10 mouse cellular contexts compared by ENCODE assay signal in genomic region chr8:94967554-94967953, GRCm38 (mm10). TPM values are rescaled to one million over a fixed set of nuclear protein-coding genes. Genes with fewer than 3 reads are reported as not detected.
DNase-seq lines count a peak whose midpoint lies in the region; ATAC-seq and TF ChIP-seq lines count a peak whose summit lies in the region.
"Had no signal": no experiment of that assay in that cellular context is flagged by ENCODE, and none has a peak within 500 bp of the region (broad histone marks: within the 10 kb centered on the region; RNA-seq: fewer than 3 reads in every experiment).

No protein-coding gene starts in this region.

- no peaks in the 10 kb centered on the region for H3K27me3 ChIP-seq in heart, embryonic 16.5 days (ENCODE audit: control insufficient read depth, insufficient read depth, low read length)
- no peaks in the 10 kb centered on the region for H3K27me3 ChIP-seq in lung, postnatal 0 days (replicated peaks; ENCODE audit: insufficient read depth, low read length)
- H3K27me3 ChIP-seq in midbrain, embryonic 15.5 days (replicated peaks) = no peaks in the 10 kb centered on the region
- H3K27me3 ChIP-seq: limb, embryonic 15.5 days had no signal

- H3K4me1 ChIP-seq in heart, embryonic 16.5 days (ENCODE audit: control insufficient read depth, insufficient read depth, low read length) = peaks cover 5% of the 10 kb centered on the region; the same call in 1 of the 2 replicates
- H3K4me1 ChIP-seq in lung, postnatal 0 days (ENCODE audit: insufficient read depth, low read depth, low read length) = no peaks in the 10 kb centered on the region; the same call in 1 of the 2 replicates
- H3K4me1 ChIP-seq in midbrain, embryonic 15.5 days = no peaks in the 10 kb centered on the region
- H3K4me1 ChIP-seq: limb, embryonic 15.5 days had no signal

- no peaks in the 10 kb centered on the region for H3K36me3 ChIP-seq in heart, embryonic 16.5 days (ENCODE audit: control insufficient read depth, insufficient read depth)
- no peaks in the 10 kb centered on the region for H3K36me3 ChIP-seq in lung, postnatal 0 days (ENCODE audit: insufficient read depth, low read length)
- H3K36me3 ChIP-seq in midbrain, embryonic 15.5 days (replicated peaks) = no peaks in the 10 kb centered on the region
- H3K36me3 ChIP-seq: limb, embryonic 15.5 days had no signal

- intact Hi-C loops in heart, postnatal 25 days (cut with DNase I) = no loop called here

- H3K9ac ChIP-seq in heart, embryonic 16.5 days (ENCODE audit: low read length) = no peak overlapping the region
- no peak overlapping the region for H3K9ac ChIP-seq in lung, postnatal 0 days (replicated peaks; ENCODE audit: low read depth)
- no peak overlapping the region for H3K9ac ChIP-seq in midbrain, embryonic 15.5 days
- H3K9ac ChIP-seq: limb, embryonic 15.5 days had no signal

- peak; percentile 30; the same call in 1 of the 2 replicates for ATAC-seq in heart, embryonic 16.5 days (replicated peaks; ENCODE audit: extremely low read depth, insufficient read depth, low FRiP score)
- peak; percentile 79 for ATAC-seq in lung, postnatal 0 days
- ATAC-seq in midbrain, embryonic 15.5 days (replicated peaks) = no peak

- TF ChIP-seq EP300 in lung, postnatal 0 days (IDR thresholded peaks at IDR 0.05) = peak; percentile 62

- no peak overlapping the region for H3K4me2 ChIP-seq in heart, embryonic 16.5 days (ENCODE audit: low read depth, low read length)
- no peak overlapping the region for H3K4me2 ChIP-seq in lung, postnatal 0 days (replicated peaks; ENCODE audit: low read depth, low read length)
- no peak overlapping the region for H3K4me2 ChIP-seq in midbrain, embryonic 15.5 days
- H3K4me2 ChIP-seq: limb, embryonic 15.5 days had no signal

- no peaks in the 10 kb centered on the region for H3K9me3 ChIP-seq in heart, embryonic 16.5 days (replicated peaks; ENCODE audit: control insufficient read depth, low read length)
- no peaks in the 10 kb centered on the region for H3K9me3 ChIP-seq in lung, postnatal 0 days (ENCODE audit: low read length)
- H3K9me3 ChIP-seq in midbrain, embryonic 15.5 days = no peaks in the 10 kb centered on the region
- H3K9me3 ChIP-seq: limb, embryonic 15.5 days had no signal

- DNase-seq in heart, postnatal 25 days (ENCODE audit: low spot score) = no peak
- DNase-seq in adrenal gland, adult 18-20 months (ENCODE audit: low spot score in 2 of 2) = peak; percentile 64 to 80
- DNase-seq in kidney, adult 9 months = peak; percentile 90
- DNase-seq in lung, postnatal 0 days (ENCODE audit: low spot score) = peak; percentile 83
- DNase-seq in cerebellum, adult 18-20 months = no peak
- DNase-seq in layer of hippocampus, adult 18-20 months (ENCODE audit: low spot score in 2 of 2) = no peak

- H3K4me3 ChIP-seq in heart, embryonic 16.5 days (ENCODE audit: low read length) = no peak overlapping the region
- no peak overlapping the region for H3K4me3 ChIP-seq in lung, postnatal 0 days (ENCODE audit: low read depth, low read length)
- no peak overlapping the region for H3K4me3 ChIP-seq in midbrain, embryonic 15.5 days
- H3K4me3 ChIP-seq: limb, embryonic 15.5 days had no signal

- no peak for TF ChIP-seq CTCF in lung, postnatal 0 days (IDR thresholded peaks at IDR 0.05)

- H3K27ac ChIP-seq in heart, embryonic 16.5 days (ENCODE audit: low read length) = no peak overlapping the region
- peak overlapping the region; percentile 68; the same call in 1 of the 2 replicates for H3K27ac ChIP-seq in lung, postnatal 0 days (ENCODE audit: low read length)
- H3K27ac ChIP-seq in midbrain, embryonic 15.5 days = no peak overlapping the region
- H3K27ac ChIP-seq: limb, embryonic 15.5 days had no signal

- 55% methylated on average over 3 of the region's 3 CpGs for WGBS in heart, embryonic 16.5 days
- 72% methylated on average over 3 of the region's 3 CpGs for WGBS in lung, postnatal 0 days
- 67% methylated on average over 3 of the region's 3 CpGs for WGBS in midbrain, embryonic 15.5 days

RNA-seq across cellular contexts. Expression of gene Adgrg1, which starts 7.0 kb away (rescaled TPM):
- polyA plus RNA-seq in heart, embryonic 16.5 days (2015; fragmentation: Nextera tagmentation; extraction: Ambion mirVana) = 12.0 and 18.0 TPM in 2 replicates
- 10 to 100 TPM; 38.6 to 48.7 TPM for total RNA-seq in heart, postnatal 25 days (2021)
- total RNA-seq in adrenal gland, adult 18-20 months (2021) = 10 to 100 TPM; 24.1 to 43.3 TPM
- polyA plus RNA-seq in lung, postnatal 0 days (2015; fragmentation: Nextera tagmentation; extraction: Ambion mirVana) = 33.9 and 39.0 TPM in 2 replicates
- 100 to 1,000 TPM; 100 to 108 TPM for total RNA-seq in layer of hippocampus, adult 18-20 months (2021)
- 147 and 156 TPM in 2 replicates for polyA plus RNA-seq in midbrain, embryonic 15.5 days (2015; fragmentation: Nextera tagmentation; extraction: Ambion mirVana)

RNA-seq across cellular contexts. Expression of gene Adgrg5, which starts 44.1 kb away (rescaled TPM):
- 0.71 and 1.4 TPM in 2 replicates for polyA plus RNA-seq in heart, embryonic 16.5 days (2015; fragmentation: Nextera tagmentation; extraction: Ambion mirVana)
- total RNA-seq in heart, postnatal 25 days (2021) = under 1 TPM; 0.29 to 0.34 TPM
- total RNA-seq in adrenal gland, adult 18-20 months (2021) = 1 to 10 TPM; 1.4 to 1.6 TPM
- polyA plus RNA-seq in lung, postnatal 0 days (2015; fragmentation: Nextera tagmentation; extraction: Ambion mirVana) = 0.19 and 0.31 TPM in 2 replicates
- under 1 TPM in 1 of 2 experiments, not detected in 1; 0.10 TPM for total RNA-seq in layer of hippocampus, adult 18-20 months (2021)
- 0.05 TPM in 1 of 2 replicates, not detected in the other for polyA plus RNA-seq in midbrain, embryonic 15.5 days (2015; fragmentation: Nextera tagmentation; extraction: Ambion mirVana)

RNA-seq across cellular contexts. Expression of gene Ccdc102a, which starts 49.7 kb away (rescaled TPM):
- polyA plus RNA-seq in heart, embryonic 16.5 days (2015; fragmentation: Nextera tagmentation; extraction: Ambion mirVana) = 17.4 and 19.8 TPM in 2 replicates
- total RNA-seq in heart, postnatal 25 days (2021) = 1 to 10 TPM; 6.3 to 7.2 TPM
- 1 to 10 TPM; 5.2 to 5.5 TPM for total RNA-seq in adrenal gland, adult 18-20 months (2021)
- polyA plus RNA-seq in lung, postnatal 0 days (2015; fragmentation: Nextera tagmentation; extraction: Ambion mirVana) = 14.6 and 17.2 TPM in 2 replicates
- total RNA-seq in layer of hippocampus, adult 18-20 months (2021) = 1 to 10 TPM; 1.3 to 2.1 TPM
- polyA plus RNA-seq in midbrain, embryonic 15.5 days (2015; fragmentation: Nextera tagmentation; extraction: Ambion mirVana) = 4.9 and 6.0 TPM in 2 replicates

RNA-seq across cellular contexts. Expression of gene Adgrg3, which starts 49.9 kb away (rescaled TPM):
- polyA plus RNA-seq in heart, embryonic 16.5 days (2015; fragmentation: Nextera tagmentation; extraction: Ambion mirVana) = 4.9 and 5.2 TPM in 2 replicates
- total RNA-seq in heart, postnatal 25 days (2021) = 1 to 10 TPM in 1 of 2 experiments, under 1 TPM in 1; 0.70 to 1.3 TPM
- 1 to 10 TPM; 2.1 to 2.2 TPM for total RNA-seq in adrenal gland, adult 18-20 months (2021)
- polyA plus RNA-seq in lung, postnatal 0 days (2015; fragmentation: Nextera tagmentation; extraction: Ambion mirVana) = 4.8 and 5.3 TPM in 2 replicates
- total RNA-seq in layer of hippocampus, adult 18-20 months (2021) = under 1 TPM in 1 of 2 experiments, not detected in 1; 0.48 TPM
- 0.88 and 1.3 TPM in 2 replicates for polyA plus RNA-seq in midbrain, embryonic 15.5 days (2015; fragmentation: Nextera tagmentation; extraction: Ambion mirVana)
- total RNA-seq: CH12.LX had no signal

Comparison
In these comparisons a context has a peak if more than half of its experiments do, and no peak if none do; other contexts are left out.
1. DNase-seq: peak in adrenal gland, adult 18-20 months (2 of 2), kidney, adult 9 months (single experiment) and lung, postnatal 0 days (single experiment); none in heart, postnatal 25 days (single experiment), cerebellum, adult 18-20 months (0 of 2) and layer of hippocampus, adult 18-20 months (0 of 2).